13 mouse cellular contexts compared by ENCODE assay signal in genomic region chr6:95574867-95575266, GRCm38 (mm10).
DNase-seq lines count a peak whose midpoint lies in the region; ATAC-seq lines count a peak whose summit lies in the region.
"Had no signal": no experiment of that assay in that cellular context is flagged by ENCODE, and none has a peak within 500 bp of the region (broad histone marks: within the 10 kb centered on the region; RNA-seq: fewer than 3 reads in every experiment).

No protein-coding gene starts in this region.

- H3K4me2 ChIP-seq in midbrain, embryonic 11.5 days = no peak overlapping the region
- no peak overlapping the region for H3K4me2 ChIP-seq in midbrain, embryonic 15.5 days
- H3K4me2 ChIP-seq in embryonic facial prominence, embryonic 11.5 days (ENCODE audit: low read depth, low read length) = no peak overlapping the region
- H3K4me2 ChIP-seq in forebrain, embryonic 16.5 days (ENCODE audit: low read length) = no peak overlapping the region
- H3K4me2 ChIP-seq: heart, embryonic 11.5 days had no signal

- H3K27ac ChIP-seq in midbrain, embryonic 11.5 days (ENCODE audit: low read depth, low read length) = no peak overlapping the region
- no peak overlapping the region for H3K27ac ChIP-seq in midbrain, embryonic 15.5 days
- H3K27ac ChIP-seq in embryonic facial prominence, embryonic 11.5 days (replicated peaks; ENCODE audit: low read depth, low read length) = no peak overlapping the region; the same call in 1 of the 2 replicates
- 0 out of 2 replicates have a peak overlapping the region, but pooled peaks have one; percentile 23 for H3K27ac ChIP-seq in forebrain, embryonic 16.5 days (ENCODE audit: low read length)
- H3K27ac ChIP-seq: layer of hippocampus, adult 2 months; liver, embryonic 14.5 days had no signal

- H3K9ac ChIP-seq in midbrain, embryonic 11.5 days (ENCODE audit: low read length) = no peak overlapping the region; the same call in 1 of the 2 replicates
- H3K9ac ChIP-seq in midbrain, embryonic 15.5 days = no peak overlapping the region
- H3K9ac ChIP-seq in embryonic facial prominence, embryonic 11.5 days (replicated peaks; ENCODE audit: low read length) = no peak overlapping the region
- no peak overlapping the region for H3K9ac ChIP-seq in forebrain, embryonic 16.5 days (replicated peaks; ENCODE audit: low read depth, low read length)
- H3K9ac ChIP-seq: liver, embryonic 14.5 days had no signal

- 10% methylated on average over 3 of the region's 3 CpGs for WGBS in midbrain, embryonic 11.5 days
- 12% methylated on average over 3 of the region's 3 CpGs for WGBS in midbrain, embryonic 15.5 days
- WGBS in embryonic facial prominence, embryonic 11.5 days = 26% methylated on average over 3 of the region's 3 CpGs
- 8% methylated on average over 3 of the region's 3 CpGs for WGBS in forebrain, embryonic 16.5 days

- no peaks in the 10 kb centered on the region for H3K9me3 ChIP-seq in midbrain, embryonic 11.5 days (ENCODE audit: control insufficient read depth, low read length)
- no peaks in the 10 kb centered on the region for H3K9me3 ChIP-seq in midbrain, embryonic 15.5 days
- H3K9me3 ChIP-seq in embryonic facial prominence, embryonic 11.5 days (replicated peaks; ENCODE audit: control insufficient read depth, low read length) = no peaks in the 10 kb centered on the region
- H3K9me3 ChIP-seq in forebrain, embryonic 16.5 days (ENCODE audit: control insufficient read depth, low read length) = no peaks in the 10 kb centered on the region
- H3K9me3 ChIP-seq: megakaryocyte, embryonic 14.5 days had no signal

- intact Hi-C loops in left cerebral cortex, postnatal 10 days (cut with DNase I) = no loop called here

- no peaks in the 10 kb centered on the region for H3K27me3 ChIP-seq in midbrain, embryonic 11.5 days (ENCODE audit: control insufficient read depth, insufficient read depth, low read length)
- 0 out of 2 replicates have a peak, but pooled peaks cover 3% of the 10 kb centered on the region for H3K27me3 ChIP-seq in midbrain, embryonic 15.5 days (replicated peaks)
- H3K27me3 ChIP-seq in embryonic facial prominence, embryonic 11.5 days (ENCODE audit: control insufficient read depth, insufficient read depth, low read length) = no peaks in the 10 kb centered on the region
- peaks cover 3% of the 10 kb centered on the region; the same call in 1 of the 2 replicates for H3K27me3 ChIP-seq in forebrain, embryonic 16.5 days (replicated peaks; ENCODE audit: control insufficient read depth, insufficient read depth, low read length)
- H3K27me3 ChIP-seq: megakaryocyte, embryonic 14.5 days had no signal

- no peak overlapping the region for H3K4me3 ChIP-seq in midbrain, embryonic 11.5 days (ENCODE audit: low read depth, low read length)
- no peak overlapping the region for H3K4me3 ChIP-seq in midbrain, embryonic 15.5 days
- no peak overlapping the region for H3K4me3 ChIP-seq in embryonic facial prominence, embryonic 11.5 days (ENCODE audit: low read depth, low read length)
- H3K4me3 ChIP-seq in forebrain, embryonic 16.5 days (replicated peaks; ENCODE audit: low read length) = no peak overlapping the region
- H3K4me3 ChIP-seq: layer of hippocampus, adult 2 months; megakaryocyte, embryonic 14.5 days had no signal

- DNase-seq in midbrain, embryonic 11.5 days (ENCODE audit: low spot score, missing footprints) = no peak
- peak; percentile 35 for DNase-seq in embryonic facial prominence, embryonic 11.5 days (ENCODE audit: low spot score)
- peak; percentile 64 for DNase-seq in retina, postnatal 1 day
- DNase-seq in left cerebral cortex, postnatal 10 days (ENCODE audit: extremely low spot score in 1 of 2, low spot score in 2 of 2) = no peak
- DNase-seq in kidney, postnatal 4 days = no peak
- DNase-seq: cerebellum, adult 8-10 months had no signal

- ATAC-seq in midbrain, embryonic 11.5 days (ENCODE audit: low FRiP score) = peak; percentile 61
- ATAC-seq in midbrain, embryonic 15.5 days (replicated peaks) = no peak
- ATAC-seq in embryonic facial prominence, embryonic 11.5 days (replicated peaks; ENCODE audit: insufficient number of reproducible peaks, low FRiP score, low TSS enrichment, low read depth) = peak; percentile 77
- peak; percentile 57 for ATAC-seq in forebrain, embryonic 16.5 days
- ATAC-seq: inflammation-experienced regulatory T-cells, adult 6 months had no signal

- H3K4me1 ChIP-seq in midbrain, embryonic 11.5 days (ENCODE audit: control insufficient read depth, insufficient read depth, low read length) = peaks cover 21% of the 10 kb centered on the region
- H3K4me1 ChIP-seq in midbrain, embryonic 15.5 days = peaks cover 13% of the 10 kb centered on the region
- H3K4me1 ChIP-seq in embryonic facial prominence, embryonic 11.5 days (ENCODE audit: control insufficient read depth, insufficient read depth, low read length) = no peaks in the 10 kb centered on the region
- peaks cover 18% of the 10 kb centered on the region for H3K4me1 ChIP-seq in forebrain, embryonic 16.5 days (replicated peaks; ENCODE audit: control insufficient read depth, insufficient read depth, low read length)

- H3K36me3 ChIP-seq in midbrain, embryonic 11.5 days (ENCODE audit: control insufficient read depth, insufficient read depth, low read length) = no peaks in the 10 kb centered on the region
- H3K36me3 ChIP-seq in midbrain, embryonic 15.5 days (replicated peaks) = no peaks in the 10 kb centered on the region
- H3K36me3 ChIP-seq in embryonic facial prominence, embryonic 11.5 days (replicated peaks; ENCODE audit: control insufficient read depth, insufficient read depth, low read depth, low read length) = no peaks in the 10 kb centered on the region
- H3K36me3 ChIP-seq in forebrain, embryonic 16.5 days (ENCODE audit: control insufficient read depth, insufficient read depth) = no peaks in the 10 kb centered on the region

Comparison
In these comparisons a context has a peak if more than half of its experiments do, and no peak if none do; other contexts are left out.
1. DNase-seq: peak in embryonic facial prominence, embryonic 11.5 days (single experiment) and retina, postnatal 1 day (single experiment); none in midbrain, embryonic 11.5 days (single experiment), left cerebral cortex, postnatal 10 days (0 of 2) and kidney, postnatal 4 days (0 of 2).